Mouse (Mus musculus) embryo, embryonic 11.5 days (tissue): ENCODE data around the gene Tax1bp3.

Source experiments
- DNase-seq: peaks from one replicate; pipeline ENCODE4 v3.0.0-alpha.2; 2012; ENCODE audit warnings: low read depth, low spot score

The Tax1bp3 gene

DNA sequence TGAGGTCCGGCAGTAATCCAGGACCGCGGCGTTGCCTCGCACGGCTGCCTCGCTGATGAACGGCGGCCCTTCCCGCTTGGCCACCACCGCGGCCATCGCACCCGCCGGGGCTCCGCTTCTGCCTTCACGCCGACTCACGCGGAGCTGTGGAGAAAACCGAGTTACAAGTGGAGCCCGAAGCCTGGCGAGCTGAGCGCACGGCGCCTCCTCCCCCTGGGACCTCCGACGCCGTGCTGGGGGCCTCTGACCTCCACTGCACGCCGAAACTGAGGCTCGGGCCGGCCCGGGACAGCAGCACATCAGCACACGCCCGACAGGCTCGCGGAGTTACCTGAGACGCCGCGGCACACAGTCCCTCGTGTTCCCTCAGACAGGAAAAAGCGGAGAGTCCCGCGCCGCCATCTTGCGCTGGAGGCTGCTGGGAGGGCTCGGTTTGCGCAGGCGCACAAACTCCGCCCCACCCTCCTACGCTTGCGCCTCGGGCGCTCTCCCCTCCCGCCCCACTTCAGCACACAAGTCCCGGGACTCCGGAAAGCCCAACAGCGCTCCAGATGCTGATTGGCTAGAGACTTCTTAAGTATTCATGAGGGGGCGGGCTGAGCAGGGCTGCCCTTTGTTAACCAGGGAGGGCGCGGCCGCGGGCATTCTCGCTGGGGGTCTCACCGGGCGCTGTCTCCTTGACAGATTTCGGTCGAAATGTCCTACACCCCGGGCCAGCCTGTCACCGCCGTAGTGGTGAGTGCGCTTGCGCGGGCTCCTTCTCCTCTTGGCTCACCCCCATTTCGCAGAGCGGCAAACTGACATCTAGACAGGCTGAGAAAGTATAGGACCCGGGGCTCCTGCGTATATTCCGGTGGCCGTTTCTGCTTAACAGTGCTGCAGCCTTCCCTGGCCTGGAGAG lies at the start of gene Tax1bp3, which contains the start of gene Emc6:
Tax1bp3 (plus strand) TSS at position 476 of the 901 bp plus-strand sequence.
Emc6 (minus strand) TSS at position 430 of the 901 bp plus-strand sequence.
- DNase-seq: peak; percentile 95

DNA sequence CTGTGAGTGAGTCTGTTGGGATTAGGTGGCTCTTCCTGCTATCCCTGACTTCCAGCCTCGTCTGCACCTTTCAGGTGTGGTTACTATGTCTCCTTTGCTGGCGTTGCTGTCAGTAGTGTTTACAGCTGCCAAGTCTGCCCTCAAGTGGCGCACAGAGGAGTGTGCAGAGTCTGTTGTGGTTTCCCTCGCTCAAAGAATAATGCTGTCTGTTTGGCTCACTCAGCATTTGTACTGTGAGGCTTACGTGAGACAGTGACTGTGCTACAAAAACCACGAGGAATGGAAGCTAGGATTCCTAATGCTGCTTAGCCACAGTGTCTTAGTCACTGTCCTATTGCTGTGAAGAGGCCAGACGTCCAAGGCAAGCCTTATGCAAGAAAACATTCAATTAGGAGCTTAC lies 45.9 kb upstream of the Tax1bp3 start:
- DNase-seq: no peak

DNA sequence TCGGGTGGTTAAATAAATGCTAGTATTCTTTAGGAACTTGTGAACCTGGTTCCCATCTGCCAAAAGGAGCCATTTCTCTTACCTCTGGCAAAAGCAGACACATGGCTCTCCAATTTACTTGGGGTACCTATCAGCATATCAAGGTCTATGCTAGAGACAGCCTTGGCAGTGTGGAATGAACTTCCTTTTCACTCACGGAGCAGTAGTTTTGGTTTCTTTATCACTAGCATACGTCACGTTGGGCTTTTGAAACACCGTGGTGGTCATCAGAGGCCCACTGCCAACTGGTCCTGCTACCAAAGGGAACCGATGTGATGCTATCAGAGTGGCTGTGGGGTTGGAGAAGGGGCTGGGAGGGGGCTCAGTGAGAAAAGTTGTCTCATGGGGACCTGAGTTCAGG lies 43.9 kb upstream of the Tax1bp3 start:
- DNase-seq: no peak

DNA sequence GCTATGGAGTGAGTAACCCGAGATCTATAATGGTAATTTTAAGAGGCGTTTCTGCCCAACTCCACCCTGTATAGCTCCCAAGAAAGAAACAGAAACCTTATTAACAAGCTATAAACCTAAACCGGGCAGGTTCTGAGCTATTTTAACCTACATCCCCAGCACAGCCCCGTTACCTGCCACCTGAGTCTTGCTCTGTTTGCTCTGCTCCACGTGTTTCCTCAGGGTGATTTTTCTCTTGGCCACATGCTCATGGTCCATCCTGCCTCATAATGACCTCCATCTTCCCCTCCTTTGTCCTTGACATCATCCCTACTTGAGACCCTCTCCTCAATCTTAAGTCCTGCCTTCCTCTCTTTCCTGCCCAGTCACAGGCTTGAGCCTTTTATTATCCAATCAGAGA lies 42.7 kb upstream of the Tax1bp3 start:
- DNase-seq: no peak

DNA sequence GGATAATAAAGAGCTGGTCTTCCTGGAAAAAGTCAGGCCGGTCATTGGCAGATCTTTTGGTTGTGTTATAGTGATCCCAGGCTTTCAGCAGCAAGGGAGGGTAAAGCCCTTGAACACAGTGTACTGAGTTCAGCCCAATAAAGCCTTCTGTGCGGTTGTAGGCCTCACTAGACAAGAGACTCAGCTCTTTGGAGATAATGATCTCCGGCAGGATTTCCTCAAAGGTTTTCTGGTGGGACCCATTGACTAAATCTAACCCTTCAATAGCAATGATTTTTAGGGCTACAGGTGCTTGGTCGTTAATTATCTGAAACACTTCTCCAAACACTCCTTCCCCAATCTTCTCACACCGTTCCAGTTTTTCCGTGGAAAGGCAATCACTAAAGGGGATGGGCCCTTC lies 40.3 kb upstream of the Tax1bp3 start:
- no peak for DNase-seq

DNA sequence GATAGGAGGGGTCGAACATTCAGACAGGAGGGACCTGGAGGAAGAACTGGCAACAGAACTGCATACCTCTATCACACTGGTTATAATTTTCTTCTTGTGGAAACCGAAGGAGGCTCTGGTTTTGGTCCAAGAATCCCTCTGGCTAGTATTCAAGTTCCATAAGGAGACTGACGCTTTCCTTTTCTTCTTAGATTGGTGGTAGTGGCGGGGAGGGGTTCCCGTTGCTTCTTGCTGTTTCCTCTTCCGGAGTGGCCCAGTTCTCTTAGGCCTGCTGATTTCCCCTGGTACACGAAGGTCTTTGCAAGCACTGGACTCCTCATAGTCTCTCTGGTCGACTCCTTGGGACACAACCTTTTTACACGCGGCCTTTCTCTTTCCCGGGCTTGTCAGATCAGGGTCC lies 39.8 kb upstream of the Tax1bp3 start:
- no peak for DNase-seq

DNA sequence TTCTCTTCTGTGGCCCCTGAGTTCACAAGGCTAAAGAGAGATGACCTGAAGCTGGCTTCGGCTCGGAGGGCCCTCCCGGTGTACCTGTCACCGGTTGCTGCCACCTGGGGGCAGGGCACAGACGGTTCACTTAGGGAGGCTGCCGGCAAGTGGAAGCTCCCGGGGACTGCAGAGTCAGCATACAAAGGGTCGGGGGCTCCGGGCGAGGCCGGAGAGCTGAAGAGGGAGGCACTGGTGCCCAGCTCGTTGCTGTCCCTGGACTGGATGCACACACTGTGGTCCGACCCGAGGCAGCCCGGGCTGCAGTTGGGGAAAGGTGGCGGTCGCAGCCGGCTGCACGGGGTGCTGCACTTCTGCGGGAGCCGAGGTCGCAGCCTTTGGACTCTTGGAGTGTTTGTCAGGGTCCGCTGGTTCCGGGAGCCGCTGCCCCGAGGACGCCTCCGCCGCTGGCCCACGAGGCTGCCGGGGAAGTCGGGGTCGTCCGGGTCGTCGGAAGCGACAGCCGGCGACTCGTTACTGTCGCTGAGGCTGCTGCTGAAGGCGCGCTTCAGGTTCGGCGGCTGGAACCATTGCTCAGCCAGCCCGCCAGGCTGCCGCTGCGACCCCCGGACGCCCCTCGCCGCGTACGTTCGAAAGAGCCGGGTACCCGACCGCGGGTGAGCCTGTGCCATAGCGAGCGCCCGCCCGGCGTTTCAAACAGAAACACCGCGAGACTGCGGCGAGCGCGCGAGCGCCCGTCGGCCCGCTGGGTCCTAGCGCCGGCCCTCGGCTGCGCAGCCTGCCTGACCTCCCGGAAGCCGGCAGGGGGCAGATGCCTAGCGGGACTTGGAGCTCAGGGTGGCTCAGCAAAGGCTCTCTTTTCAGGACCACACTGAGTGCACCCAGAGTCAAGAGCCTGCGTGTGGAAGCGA lies 39.0 kb upstream of the Tax1bp3 start, which contains the start of gene Haspin:
Haspin (minus strand) TSS at position 704 of the 911 bp plus-strand sequence.
- DNase-seq: peak; percentile 83

DNA sequence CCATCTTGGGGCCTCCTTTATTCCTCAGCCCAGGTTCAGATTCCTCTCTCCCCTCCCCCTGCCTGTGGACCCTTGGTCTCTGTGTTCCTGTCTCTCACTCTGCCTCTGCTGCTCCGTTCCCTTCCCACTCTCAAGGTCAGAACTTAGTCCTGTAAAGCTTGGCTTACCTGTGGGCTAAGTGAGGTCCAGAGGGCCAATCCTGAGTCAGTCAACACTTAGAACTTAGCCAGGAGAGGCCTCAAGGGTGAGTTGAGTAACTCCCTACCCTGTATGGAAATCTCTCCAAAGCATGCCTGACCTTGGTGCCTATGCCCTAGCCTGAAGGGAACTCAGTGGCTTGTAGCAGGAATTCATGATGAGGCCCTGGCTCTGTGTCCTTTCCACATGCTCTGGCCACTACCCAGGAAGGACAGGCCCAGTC lies 32.6 kb upstream of the Tax1bp3 start:
- DNase-seq: no peak

DNA sequence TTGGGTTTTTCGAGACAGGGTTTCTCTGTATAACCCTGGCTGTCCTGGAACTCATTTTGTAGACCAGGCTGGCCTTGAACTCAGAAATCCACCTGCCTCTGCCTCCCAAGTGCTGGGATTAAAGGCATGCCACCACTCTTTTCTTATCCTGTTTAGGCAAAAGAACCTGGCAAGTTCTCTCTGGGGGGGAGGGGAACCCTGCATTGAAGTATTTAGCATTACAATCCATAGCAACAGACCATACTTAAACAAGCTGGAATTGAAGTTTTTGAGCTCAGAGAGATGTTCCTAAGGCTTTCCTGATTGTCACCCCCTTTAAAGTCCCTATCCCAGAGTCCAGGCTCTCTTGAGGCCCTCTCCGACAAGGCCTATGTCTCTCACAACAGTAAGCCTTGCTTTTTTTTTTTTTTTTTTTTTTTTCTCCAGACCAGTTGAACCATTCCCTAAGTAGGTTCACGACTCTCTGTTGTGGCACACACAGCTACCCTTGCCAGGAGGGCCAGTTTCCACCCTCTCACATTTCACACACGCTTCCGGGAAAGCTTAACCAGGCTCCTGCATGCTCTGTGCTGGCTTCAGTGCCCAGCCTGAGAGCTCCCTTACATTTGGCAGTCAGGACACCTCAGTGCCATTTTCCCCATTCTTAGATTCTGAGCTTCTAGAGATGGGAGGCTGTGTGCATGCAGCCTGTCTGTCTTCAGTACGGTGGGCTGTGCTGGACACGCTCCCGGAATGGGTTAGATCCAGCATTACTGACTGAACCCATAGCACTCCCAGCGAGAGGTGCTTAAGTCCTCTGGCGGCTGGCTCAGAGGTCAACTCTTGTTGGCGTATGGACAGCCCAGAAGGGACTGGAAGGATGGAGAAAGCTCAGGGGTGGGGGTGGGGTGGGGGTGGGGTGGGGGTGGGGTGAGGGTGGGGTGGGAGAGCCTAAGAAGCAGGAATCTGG lies 30.6 kb upstream of the Tax1bp3 start:
- DNase-seq: no peak

DNA sequence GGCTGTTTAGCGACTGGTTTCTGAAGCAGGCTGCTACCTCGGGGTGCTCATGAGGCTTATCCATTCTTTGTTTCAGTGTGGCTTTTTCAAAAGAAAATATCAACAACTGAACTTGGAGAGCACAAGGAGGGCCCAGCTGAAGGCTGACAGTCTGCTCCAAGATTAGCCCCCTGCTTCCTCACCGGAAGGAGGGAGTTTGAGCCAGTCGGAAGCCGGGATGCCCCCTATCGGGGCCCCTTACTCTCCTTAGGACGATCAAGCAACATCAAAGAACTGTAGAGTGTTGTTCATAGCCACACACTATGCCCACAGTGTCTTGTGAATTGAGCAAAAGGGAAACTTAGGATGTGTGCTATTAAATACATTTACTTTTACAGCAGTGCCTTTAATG lies 29.9 kb upstream of the Tax1bp3 start:
- no peak for DNase-seq

DNA sequence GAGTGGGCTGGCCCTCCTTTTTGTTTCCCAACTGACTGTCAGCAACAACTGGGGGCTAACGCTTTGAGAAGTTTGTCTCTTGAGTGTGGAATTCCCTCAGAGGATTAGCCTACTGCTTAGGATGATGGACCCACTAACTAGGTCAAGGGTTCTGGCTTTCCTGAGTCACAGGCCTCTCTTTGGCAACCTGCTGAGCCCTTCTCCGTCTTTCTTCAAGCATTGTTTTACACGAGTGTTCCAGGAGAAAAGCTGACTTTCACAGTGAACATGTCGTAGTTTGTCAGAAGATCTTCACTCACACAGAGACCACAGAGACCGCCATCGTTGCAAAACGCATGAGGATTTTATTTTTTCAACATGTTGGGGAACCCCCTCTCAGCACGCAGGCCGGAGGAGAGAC lies 28.7 kb upstream of the Tax1bp3 start:
- DNase-seq: no peak

DNA sequence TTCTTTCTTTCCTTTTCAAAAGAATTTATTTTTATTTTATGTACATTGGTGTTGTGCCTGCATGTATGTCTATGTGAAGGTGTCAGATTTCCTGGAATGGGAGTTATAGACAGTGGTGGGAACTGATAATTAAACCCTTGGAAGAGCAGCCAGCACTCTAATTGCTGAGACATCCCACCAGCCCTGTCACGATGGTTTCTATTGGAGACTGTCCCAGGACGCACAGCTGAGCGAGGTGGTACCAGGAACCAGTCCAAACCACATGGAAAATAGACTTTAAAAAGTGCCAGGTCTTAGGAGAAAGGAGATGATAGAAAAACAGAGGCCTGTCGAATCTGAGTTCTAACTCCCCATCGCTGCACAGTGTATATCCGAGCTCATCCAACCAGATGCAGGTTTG lies 21.8 kb upstream of the Tax1bp3 start:
- no peak for DNase-seq

DNA sequence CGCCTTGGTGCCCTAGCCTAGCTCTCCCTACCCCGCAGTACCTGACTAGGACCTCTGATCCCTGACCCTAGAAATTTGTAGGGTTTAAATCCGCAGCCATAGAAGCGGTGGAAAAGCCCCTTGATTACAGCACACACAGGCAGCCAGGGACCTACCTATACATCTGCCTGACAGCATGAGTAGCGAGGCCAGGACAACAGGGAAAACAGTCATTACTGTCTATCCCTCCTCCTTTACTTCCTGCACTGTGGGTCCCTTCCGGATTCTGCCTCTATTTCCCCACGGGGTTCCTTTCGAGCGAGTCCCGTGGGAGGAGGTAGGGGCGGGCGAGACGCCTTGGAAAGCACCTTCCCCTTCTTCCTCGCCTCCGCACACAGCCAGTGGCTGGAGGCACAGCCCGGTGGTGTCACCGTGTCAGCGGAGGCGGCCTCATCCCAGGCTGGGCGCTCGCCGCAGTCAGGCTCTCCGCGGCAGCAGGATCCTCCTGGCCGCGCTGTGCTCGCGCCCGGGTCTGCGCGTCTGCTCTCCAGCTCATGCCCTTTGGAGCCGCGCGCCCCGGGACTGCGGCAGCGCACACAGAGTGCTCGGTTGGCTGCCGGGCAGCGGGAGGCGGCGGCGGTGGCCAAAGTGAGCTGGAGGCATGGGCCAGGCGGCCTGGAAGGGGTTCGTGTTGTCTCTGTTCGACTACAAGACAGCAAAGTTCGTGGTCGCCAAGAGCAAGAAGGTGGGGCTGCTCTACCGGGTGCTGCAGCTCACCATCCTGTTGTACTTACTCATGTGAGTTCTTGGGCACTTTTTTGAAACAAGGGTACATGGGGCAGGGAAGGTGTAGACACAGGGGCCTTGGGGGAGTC lies 16.7 kb upstream of the Tax1bp3 start, which contains the start of gene P2rx5:
P2rx5 (plus strand) TSS at position 465 of the 854 bp plus-strand sequence.
- DNase-seq: no peak

DNA sequence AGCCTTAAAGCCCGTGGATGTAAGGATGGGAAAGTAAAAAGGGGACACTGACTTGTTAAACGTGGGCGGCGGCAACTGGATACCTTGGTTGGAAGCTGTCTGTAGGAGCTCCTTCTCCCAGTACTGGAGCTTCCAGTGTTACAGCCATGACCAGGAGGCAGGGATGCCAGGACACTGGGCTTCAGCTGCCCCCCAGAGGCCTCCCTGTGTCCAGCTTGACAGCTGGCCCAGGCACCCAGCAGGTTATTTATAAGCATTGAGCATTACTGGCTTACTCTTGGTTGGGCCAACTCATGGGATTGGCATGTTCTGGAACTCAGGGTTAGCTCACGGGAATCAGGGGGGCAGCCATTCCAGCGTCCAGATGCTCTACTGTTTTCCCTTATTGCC lies 16.1 kb upstream of the Tax1bp3 start:
- no peak for DNase-seq

DNA sequence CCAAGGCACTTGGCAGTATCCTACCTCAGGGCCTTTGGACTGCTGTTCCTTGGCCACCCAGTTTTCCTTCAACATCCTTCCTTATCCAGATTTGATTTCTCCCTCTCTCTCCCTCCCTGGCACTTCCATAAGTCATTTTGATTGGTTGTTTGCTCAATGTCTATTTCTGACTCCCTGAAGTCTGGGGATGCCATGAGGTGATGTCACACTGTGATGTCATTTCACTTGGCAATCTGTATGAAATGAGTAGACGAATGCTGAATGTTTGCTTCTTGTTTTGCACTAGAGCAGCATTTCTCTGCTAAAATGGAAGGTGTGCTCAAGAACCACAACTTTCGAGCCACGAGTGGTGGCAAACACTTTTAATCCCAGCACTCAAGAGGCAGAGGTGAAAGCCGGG lies 15.3 kb upstream of the Tax1bp3 start:
- DNase-seq: no peak

DNA sequence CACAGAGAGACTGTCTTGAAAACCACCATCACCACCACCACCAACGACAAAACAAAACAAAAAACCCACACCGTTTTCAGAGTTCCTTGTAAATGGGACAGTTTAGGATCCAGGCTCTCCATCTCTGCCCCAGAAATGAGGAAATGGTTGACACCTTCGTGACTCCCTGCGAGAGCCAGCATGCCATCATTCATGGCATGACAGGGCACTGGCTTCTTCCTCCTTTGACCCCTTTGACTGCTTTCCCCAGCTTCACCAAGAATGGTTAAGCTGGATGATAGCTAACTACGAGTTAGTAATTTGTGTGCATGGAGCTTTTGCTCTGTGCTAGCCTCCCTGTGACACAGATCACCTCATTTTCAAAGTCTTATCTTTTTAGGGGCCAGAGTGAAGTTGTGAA lies 14.6 kb upstream of the Tax1bp3 start:
- DNase-seq: no peak

DNA sequence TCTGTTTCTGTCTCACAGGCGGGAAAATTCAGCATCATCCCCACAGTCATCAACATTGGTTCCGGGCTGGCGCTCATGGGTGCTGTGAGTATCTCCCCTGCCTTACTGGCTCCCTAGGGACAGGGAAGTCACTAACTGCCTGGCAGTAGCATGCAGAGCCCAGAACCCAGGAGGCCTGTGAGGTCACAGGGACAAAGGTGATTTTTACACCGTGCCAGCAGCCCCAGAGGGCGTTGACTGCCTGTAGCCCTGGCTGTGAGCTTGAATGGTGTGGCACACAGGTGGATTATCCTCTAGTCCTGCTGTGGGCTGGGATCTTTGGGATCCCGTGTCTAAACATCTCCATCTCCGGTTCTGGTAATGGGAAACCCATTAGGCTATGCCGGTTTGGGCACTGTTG lies 8.8 kb upstream of the Tax1bp3 start:
- DNase-seq: no peak

DNA sequence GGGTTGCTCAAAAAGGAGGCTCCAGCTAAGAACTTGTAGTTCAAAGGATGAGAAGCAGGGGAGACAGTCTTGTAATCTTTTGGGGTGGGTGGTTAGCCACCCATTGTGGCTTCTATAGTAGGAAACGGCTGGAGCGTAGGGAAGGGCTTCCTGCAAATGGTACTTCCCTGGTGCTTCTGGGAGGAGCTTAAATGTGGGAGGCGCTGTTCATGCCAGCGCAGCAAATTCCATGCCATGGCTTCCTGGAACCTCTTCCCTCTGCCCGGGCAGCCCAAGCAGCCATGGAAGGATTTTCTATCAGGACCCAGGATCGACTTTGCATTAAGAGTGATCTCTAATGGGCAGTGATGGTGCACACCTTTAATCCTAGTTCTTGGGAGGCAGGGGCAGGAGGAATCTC lies 8.3 kb upstream of the Tax1bp3 start:
- DNase-seq: no peak

DNA sequence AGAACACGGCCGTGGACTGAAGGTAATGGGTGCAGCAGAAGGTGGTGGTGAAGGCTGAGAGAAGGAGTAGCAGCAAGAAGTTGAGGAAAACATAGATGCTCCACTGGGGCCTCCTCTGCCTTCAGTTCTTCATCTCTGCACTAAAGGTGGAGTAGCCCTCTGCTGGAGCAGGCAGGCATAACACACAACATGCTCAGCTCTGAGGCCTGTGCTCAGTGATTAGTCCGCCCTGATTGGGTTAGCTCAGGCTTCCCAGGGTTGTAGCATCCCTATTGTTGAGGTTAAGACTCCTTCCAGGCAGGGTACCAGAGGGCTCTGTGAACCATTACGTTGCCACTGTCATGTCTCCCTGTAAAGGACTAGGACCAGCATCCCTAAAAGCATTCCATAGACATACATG lies 7.7 kb upstream of the Tax1bp3 start:
- DNase-seq: peak; percentile 39

DNA sequence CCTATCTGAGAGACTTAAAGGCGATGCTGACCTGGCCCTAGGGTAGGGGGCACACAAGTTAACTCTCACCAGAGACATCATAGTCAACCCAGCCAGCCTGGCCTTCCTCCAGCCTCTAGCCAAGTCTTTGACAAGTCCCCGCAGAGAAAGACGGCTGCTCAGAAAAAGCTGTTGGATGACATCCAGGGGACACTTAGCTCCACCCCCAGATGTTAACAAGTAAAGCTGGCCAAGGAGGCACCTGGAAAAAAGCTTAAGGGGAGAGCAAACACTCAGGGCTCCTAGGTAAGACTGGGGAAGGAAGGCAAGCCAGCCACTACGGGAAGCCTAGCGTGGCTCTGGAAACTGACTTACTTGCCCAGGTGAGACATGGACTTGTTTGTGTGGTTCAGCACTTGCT lies 4.7 kb upstream of the Tax1bp3 start:
- DNase-seq: no peak
